Comparison of ENCODE assay signal across 11 mouse cellular contexts in the genomic region with DNA sequence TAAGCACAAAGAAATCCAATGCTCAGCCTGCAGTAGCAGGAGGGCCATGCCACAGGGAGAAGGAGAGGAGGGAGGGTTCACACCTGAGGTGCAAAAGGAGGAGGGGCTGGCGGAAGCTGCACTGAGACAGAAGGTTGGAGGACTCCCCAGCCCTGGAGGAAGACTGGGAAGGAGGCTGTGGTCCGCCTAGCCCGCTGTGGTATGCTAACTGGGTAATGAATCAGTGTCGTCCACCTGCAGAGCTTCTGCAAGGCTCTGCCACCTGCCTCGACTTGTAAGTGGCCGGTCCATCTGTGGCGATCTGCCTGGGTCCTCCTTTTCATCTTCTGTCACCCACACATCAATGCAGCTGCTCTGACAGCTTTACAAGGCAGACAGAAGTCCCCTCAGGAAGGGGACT. TPM values are rescaled to one million over a fixed set of nuclear protein-coding genes. Genes with fewer than 3 reads are reported as not detected.
A peak's percentile ranks its signal among the peaks of the same experiment; 100 is the strongest.
DNase-seq lines count a peak whose midpoint lies in the region; ATAC-seq lines count a peak whose summit lies in the region.
"Had no signal": no experiment of that assay in that cellular context is flagged by ENCODE, and none has a peak within 500 bp of the region (broad histone marks: within the 10 kb centered on the region; RNA-seq: fewer than 3 reads in every experiment).

No protein-coding gene starts in this region.

- no peak for DNase-seq in heart, adult 8-10 months (ENCODE audit: low spot score)
- no peak for DNase-seq in kidney, adult 11 months
- peak; percentile 46 for DNase-seq in R1 (ENCODE audit: low read depth, low spot score)
- no peak for DNase-seq in embryonic facial prominence, embryonic 10.5 days (ENCODE audit: low spot score)
- no peak for DNase-seq in adrenal gland, postnatal 25 days

- H3K27ac ChIP-seq in heart, embryonic 11.5 days (ENCODE audit: low read depth, low read length): peak overlapping the region; percentile 32; the same call in 1 of the 2 replicates
- H3K27ac ChIP-seq in kidney, embryonic 15.5 days: peak overlapping the region; percentile 42; the same call in 1 of the 2 replicates
- H3K27ac ChIP-seq in embryonic facial prominence, embryonic 10.5 days (replicated peaks): peak overlapping the region; percentile 45; the same call in 1 of the 2 replicates
- H3K27ac ChIP-seq: embryonic facial prominence, embryonic 12.5 days had no signal

- H3K27me3 ChIP-seq in heart, embryonic 11.5 days (ENCODE audit: control insufficient read depth, insufficient read depth, low read length): peaks cover 39% of the 10 kb centered on the region
- peaks cover 44% of the 10 kb centered on the region for H3K27me3 ChIP-seq in kidney, embryonic 15.5 days
- H3K27me3 ChIP-seq in embryonic facial prominence, embryonic 10.5 days (replicated peaks; ENCODE audit: low read depth, poor library complexity, severe bottlenecking): peaks cover 53% of the 10 kb centered on the region

- H3K36me3 ChIP-seq in heart, embryonic 11.5 days (ENCODE audit: control insufficient read depth, insufficient read depth, low read length): 0 out of 2 replicates have a peak, but pooled peaks cover 2% of the 10 kb centered on the region
- peaks cover 11% of the 10 kb centered on the region for H3K36me3 ChIP-seq in kidney, embryonic 15.5 days
- no peaks in the 10 kb centered on the region for H3K36me3 ChIP-seq in embryonic facial prominence, embryonic 10.5 days (replicated peaks)
- H3K36me3 ChIP-seq: embryonic facial prominence, embryonic 12.5 days had no signal

- H3K4me1 ChIP-seq in heart, embryonic 11.5 days (ENCODE audit: control insufficient read depth, insufficient read depth, low read length): peaks cover 14% of the 10 kb centered on the region
- H3K4me1 ChIP-seq in kidney, embryonic 15.5 days: peaks cover 55% of the 10 kb centered on the region
- peaks cover 54% of the 10 kb centered on the region for H3K4me1 ChIP-seq in embryonic facial prominence, embryonic 10.5 days

- WGBS in heart, embryonic 11.5 days (ENCODE audit: insufficient replicate concordance): 6% methylated on average over 7 of the region's 7 CpGs
- WGBS in kidney, embryonic 15.5 days: 11% methylated on average over 7 of the region's 7 CpGs
- 7% methylated on average over 7 of the region's 7 CpGs for WGBS in embryonic facial prominence, embryonic 10.5 days

- no peak for ATAC-seq in heart, embryonic 11.5 days (replicated peaks; ENCODE audit: insufficient number of reproducible peaks, low FRiP score, low TSS enrichment)
- ATAC-seq in kidney, embryonic 15.5 days (replicated peaks; ENCODE audit: low FRiP score): peak; percentile 10; the same call in 1 of the 2 replicates

- no peaks in the 10 kb centered on the region for H3K9me3 ChIP-seq in heart, embryonic 11.5 days (replicated peaks; ENCODE audit: control insufficient read depth, low read length)
- no peaks in the 10 kb centered on the region for H3K9me3 ChIP-seq in kidney, embryonic 15.5 days (replicated peaks)
- no peaks in the 10 kb centered on the region for H3K9me3 ChIP-seq in embryonic facial prominence, embryonic 10.5 days
- H3K9me3 ChIP-seq: embryonic facial prominence, embryonic 12.5 days had no signal

- no peak overlapping the region for H3K4me3 ChIP-seq in heart, embryonic 11.5 days (ENCODE audit: low read depth, low read length)
- H3K4me3 ChIP-seq in kidney, embryonic 15.5 days (replicated peaks): no peak overlapping the region
- 0 out of 2 replicates have a peak overlapping the region, but pooled peaks have one; percentile 1 for H3K4me3 ChIP-seq in embryonic facial prominence, embryonic 10.5 days
- H3K4me3 ChIP-seq: embryonic facial prominence, embryonic 12.5 days had no signal

- H3K4me2 ChIP-seq in heart, embryonic 11.5 days: peak overlapping the region; percentile 10
- H3K4me2 ChIP-seq in kidney, embryonic 15.5 days: peak overlapping the region; percentile 0; the same call in 1 of the 2 replicates
- H3K4me2 ChIP-seq: embryonic facial prominence, embryonic 12.5 days; liver, embryonic 11.5 days had no signal

- H3K9ac ChIP-seq in heart, embryonic 11.5 days (ENCODE audit: low read depth, low read length): peak overlapping the region; percentile 18; the same call in 1 of the 2 replicates
- no peak overlapping the region for H3K9ac ChIP-seq in kidney, embryonic 15.5 days
- H3K9ac ChIP-seq: embryonic facial prominence, embryonic 12.5 days had no signal

RNA-seq across cellular contexts. Expression of gene Sost, which starts 1.5 kb away (rescaled TPM):
- 0.10 and 0.43 TPM in 2 replicates for polyA plus RNA-seq in heart, embryonic 11.5 days (2014; fragmentation: Nextera tagmentation; extraction: Ambion mirVana)
- 1 to 10 TPM in 3 of 4 experiments, under 1 TPM in 1; 0.65 to 1.9 (median 1.2) TPM for total RNA-seq in heart, adult 8-10 months (2022)
- 0.83 and 1.4 TPM in 2 replicates for polyA plus RNA-seq in kidney, embryonic 15.5 days (2015; fragmentation: Nextera tagmentation; extraction: Ambion mirVana)
- 0.20 and 0.30 TPM in 2 replicates for polyA plus RNA-seq in embryonic facial prominence, embryonic 10.5 days (2016; fragmentation: Nextera tagmentation; extraction: Ambion mirVana)
- not detected in 2 replicates for total RNA-seq in adrenal gland, postnatal 25 days (2021)
- total RNA-seq: gastrocnemius, adult 18-20 months had no signal
- polyA plus RNA-seq: liver, embryonic 11.5 days had no signal

RNA-seq across cellular contexts. Expression of gene Cfap97d1, which starts 15.8 kb away (rescaled TPM):
- not detected in 2 replicates for polyA plus RNA-seq in heart, embryonic 11.5 days (2014; fragmentation: Nextera tagmentation; extraction: Ambion mirVana)
- total RNA-seq in heart, adult 8-10 months (2022): not detected
- not detected in 2 replicates for polyA plus RNA-seq in kidney, embryonic 15.5 days (2015; fragmentation: Nextera tagmentation; extraction: Ambion mirVana)
- polyA plus RNA-seq in embryonic facial prominence, embryonic 10.5 days (2016; fragmentation: Nextera tagmentation; extraction: Ambion mirVana): not detected in 2 replicates
- not detected in 2 replicates for total RNA-seq in adrenal gland, postnatal 25 days (2021)
- total RNA-seq: gastrocnemius, adult 18-20 months had no signal
- polyA plus RNA-seq: embryonic facial prominence, embryonic 12.5 days; heart, embryonic 16.5 days; liver, embryonic 11.5 days had no signal

RNA-seq across cellular contexts. Expression of gene Dusp3, which starts 18.5 kb away (rescaled TPM):
- polyA plus RNA-seq in heart, embryonic 11.5 days (2014; fragmentation: Nextera tagmentation; extraction: Ambion mirVana): 49.2 and 49.4 TPM in 2 replicates
- 100 to 1,000 TPM; 107 to 186 (median 147) TPM for total RNA-seq in heart, adult 8-10 months (2022)
- polyA plus RNA-seq in kidney, embryonic 15.5 days (2015; fragmentation: Nextera tagmentation; extraction: Ambion mirVana): 32.8 and 33.8 TPM in 2 replicates
- polyA plus RNA-seq in embryonic facial prominence, embryonic 10.5 days (2016; fragmentation: Nextera tagmentation; extraction: Ambion mirVana): 11.0 and 11.7 TPM in 2 replicates
- 77.9 and 78.9 TPM in 2 replicates for total RNA-seq in adrenal gland, postnatal 25 days (2021)

RNA-seq across cellular contexts. Expression of gene Mpp3, which starts 60.0 kb away (rescaled TPM):
- 2.7 and 3.4 TPM in 2 replicates for polyA plus RNA-seq in heart, embryonic 11.5 days (2014; fragmentation: Nextera tagmentation; extraction: Ambion mirVana)
- total RNA-seq in heart, adult 8-10 months (2022): 1 to 10 TPM in 3 of 4 experiments, under 1 TPM in 1; 0.92 to 2.6 (median 1.5) TPM
- 7.8 and 11.0 TPM in 2 replicates for polyA plus RNA-seq in kidney, embryonic 15.5 days (2015; fragmentation: Nextera tagmentation; extraction: Ambion mirVana)
- polyA plus RNA-seq in embryonic facial prominence, embryonic 10.5 days (2016; fragmentation: Nextera tagmentation; extraction: Ambion mirVana): 8.2 and 10.3 TPM in 2 replicates
- total RNA-seq in adrenal gland, postnatal 25 days (2021): 10.4 and 12.6 TPM in 2 replicates
